Mouse (Mus musculus) bone marrow, adult 2 months (tissue): Measurements from ENCODE around the gene Jade2.

Experiments used
- CTCF ChIP-seq: fragments of 200-500 bp; IDR thresholded peaks from 2 replicates; pipeline ENCODE4 v1.5.1; 2011; ENCODE audit warnings: low read length, control low read depth; ENCODE audit not compliant: control insufficient read depth, insufficient read depth
- POLR2A ChIP-seq: fragments of 200-500 bp; IDR thresholded peaks from 2 replicates; pipeline ENCODE4 v1.6.1; 2011; ENCODE audit warnings: low read depth, mild to moderate bottlenecking, control low read depth, low read length, borderline replicate concordance; ENCODE audit not compliant: control insufficient read depth

GRCm38 (mm10) chr11:51834067-51834411 is 23.4 kb downstream of the Jade2 start:
- TF ChIP-seq POLR2A (no peak), CTCF (no peak)
